Mouse (Mus musculus) leukemia stem cell, adult 10-12 weeks (primary cell): Measurements from ENCODE around the gene Gm10306. TPM values are rescaled to one million over a fixed set of nuclear protein-coding genes. Genes with fewer than 3 reads are reported as not detected.

ENCODE experiments used
- polyA plus RNA-seq: library from polyadenylated mRNA; stranded (reverse); fragments of >175 nt; gene quantifications from 2 replicates; pipeline ENCODE4 v1.2.3, GENCODE M21; 2012; ENCODE audit warnings: low replicate concordance

The Gm10306 gene
- polyA plus RNA-seq, result not detected in 2 replicates

GRCm38 (mm10) chr4:94556265-94557054 lies at the start of gene Gm10306, which contains the start of gene Caap1:
Gm10306 (plus strand) TSS chr4:94556546.
Caap1 (minus strand) TSS chr4:94556796.

GRCm38 (mm10) chr4:94603031-94603629 lies 46.8 kb downstream of the Gm10306 start, which contains the start of gene Plaa:
Plaa (minus strand) TSS chr4:94603244.

Other genes starting within 250 kb of the Gm10306 start
- gene Caap1, start 250 bp downstream of the Gm10306 start, polyA plus RNA-seq, result 1.8 and 1.9 TPM in 2 replicates
- gene Plaa, start 46.7 kb downstream of the Gm10306 start, polyA plus RNA-seq, result 132 and 177 TPM in 2 replicates
- gene Ift74, start 57.9 kb downstream of the Gm10306 start, polyA plus RNA-seq, result 0.10 and 0.43 TPM in 2 replicates
- gene Lrrc19, start 93.6 kb downstream of the Gm10306 start, polyA plus RNA-seq, result not detected in 2 replicates
- 0.03 TPM in 1 of 2 replicates, not detected in the other for gene Tek, start 182.7 kb downstream of the Gm10306 start, polyA plus RNA-seq